Mouse (Mus musculus) cerebellum, postnatal 25 days (tissue): ENCODE data around the gene Tomm22.

ENCODE experiments used
- DNase-seq, 2 experiments: peaks; one replicate each; pipeline ENCODE4 v3.0.0; 2021; ENCODE audit warnings: mixed read lengths in 2 of 2

Gene Tomm22

GRCm38 (mm10) chr15:79686046-79686869, 15.6 kb downstream of the Tomm22 start:
- peak in 1 of 2 experiments; percentile 34 for DNase-seq

GRCm38 (mm10) chr15:79687175-79687574, 16.5 kb downstream of the Tomm22 start:
- no peak for DNase-seq

GRCm38 (mm10) chr15:79687646-79688267, 17.1 kb downstream of the Tomm22 start, which contains the start of gene Josd1:
Josd1 (minus strand) TSS chr15:79687919.
- DNase-seq = peak; percentile 99

- no peak for DNase-seq
Observed at GRCm38 (mm10) chr15:79688268-79688956, 17.8 kb downstream of the Tomm22 start.

GRCm38 (mm10) chr15:79689662-79690425, 19.2 kb downstream of the Tomm22 start:
- DNase-seq = no peak

GRCm38 (mm10) chr15:79690426-79691022, 19.9 kb downstream of the Tomm22 start, which contains the start of gene Gtpbp1:
Gtpbp1 (plus strand) TSS chr15:79690845.
- DNase-seq = peak; percentile 95 to 98

- DNase-seq = no peak
Observed at GRCm38 (mm10) chr15:79691023-79691508, 20.4 kb downstream of the Tomm22 start.

GRCm38 (mm10) chr15:79692334-79692733, 21.7 kb downstream of the Tomm22 start:
- DNase-seq = peak in 1 of 2 experiments; percentile 7

GRCm38 (mm10) chr15:79693740-79694139, 23.1 kb downstream of the Tomm22 start:
- peak in 1 of 2 experiments; percentile 6 for DNase-seq

- DNase-seq = peak in 1 of 2 experiments; percentile 4
Observed at GRCm38 (mm10) chr15:79694512-79694911, 23.9 kb downstream of the Tomm22 start.

- DNase-seq = peak in 1 of 2 experiments; percentile 4
Observed at GRCm38 (mm10) chr15:79695516-79695915, 24.9 kb downstream of the Tomm22 start.

- DNase-seq = no peak
Observed at GRCm38 (mm10) chr15:79696508-79696907, 25.8 kb downstream of the Tomm22 start.

GRCm38 (mm10) chr15:79697011-79697410, 26.4 kb downstream of the Tomm22 start:
- DNase-seq = peak; percentile 67 to 69

- peak in 1 of 2 experiments; percentile 35 for DNase-seq
Observed at GRCm38 (mm10) chr15:79697558-79698187, 27.0 kb downstream of the Tomm22 start.

- DNase-seq = peak; percentile 36 to 49
Observed at GRCm38 (mm10) chr15:79706603-79707214, 36.0 kb downstream of the Tomm22 start.

- no peak for DNase-seq
Observed at GRCm38 (mm10) chr15:79708229-79708822, 37.7 kb downstream of the Tomm22 start.

GRCm38 (mm10) chr15:79715646-79716045, 45.0 kb downstream of the Tomm22 start:
- DNase-seq = peak; percentile 66 to 69

- peak; percentile 76 to 81 for DNase-seq
Observed at GRCm38 (mm10) chr15:79716710-79717109, 46.0 kb downstream of the Tomm22 start.

- DNase-seq = no peak
Observed at GRCm38 (mm10) chr15:79720267-79720666, 49.6 kb downstream of the Tomm22 start.

- DNase-seq = no peak
Observed at GRCm38 (mm10) chr15:79720796-79721195, 50.1 kb downstream of the Tomm22 start.
